ENCODE assay signal across 17 mouse cellular contexts in genomic region chr1:166752990-166753709, GRCm38 (mm10).
DNase-seq lines count a peak whose midpoint lies in the region; ATAC-seq and TF ChIP-seq lines count a peak whose summit lies in the region.
"Had no signal": no experiment of that assay in that cellular context is flagged by ENCODE, and none has a peak within 500 bp of the region (broad histone marks: within the 10 kb centered on the region; RNA-seq: fewer than 3 reads in every experiment).

No protein-coding gene starts in this region.

- peak; percentile 16 to 24 for DNase-seq in left cerebral cortex, postnatal 36 days (ENCODE audit: low spot score in 2 of 2)
- no peak for DNase-seq in left cerebral cortex, adult 11 months (ENCODE audit: low spot score)
- peak; percentile 79 for DNase-seq in cerebellum, adult 8-10 months
- no peak for DNase-seq in urinary bladder, postnatal 14 days (ENCODE audit: low spot score)
- DNase-seq in adrenal gland, adult 8-10 months = no peak
- DNase-seq: adrenal gland, postnatal 36 days; gastrocnemius, adult 2 months; heart, adult 18-20 months; kidney, postnatal 10 days; lung, postnatal 36 days; thymus, adult 18-20 months had no signal

- no peaks in the 10 kb centered on the region for H3K36me3 ChIP-seq in forebrain, embryonic 16.5 days (ENCODE audit: control insufficient read depth, insufficient read depth)
- H3K36me3 ChIP-seq in intestine, postnatal 0 days (ENCODE audit: control insufficient read depth, insufficient read depth) = no peaks in the 10 kb centered on the region
- H3K36me3 ChIP-seq: heart, embryonic 15.5 days; hindbrain, embryonic 13.5 days; intestine, embryonic 15.5 days; midbrain, embryonic 10.5 days had no signal

- no peaks in the 10 kb centered on the region for H3K9me3 ChIP-seq in forebrain, embryonic 16.5 days (ENCODE audit: control insufficient read depth, low read length)
- H3K9me3 ChIP-seq in intestine, postnatal 0 days (ENCODE audit: control insufficient read depth) = no peaks in the 10 kb centered on the region
- H3K9me3 ChIP-seq: heart, embryonic 15.5 days; hindbrain, embryonic 13.5 days; intestine, embryonic 15.5 days; midbrain, embryonic 10.5 days had no signal

- no peak overlapping the region for H3K4me2 ChIP-seq in forebrain, embryonic 16.5 days (ENCODE audit: low read length)
- H3K4me2 ChIP-seq in intestine, postnatal 0 days (replicated peaks; ENCODE audit: low read depth) = no peak overlapping the region
- H3K4me2 ChIP-seq: heart, embryonic 15.5 days; hindbrain, embryonic 13.5 days; intestine, embryonic 15.5 days had no signal

- no peak overlapping the region for H3K4me3 ChIP-seq in forebrain, embryonic 16.5 days (replicated peaks; ENCODE audit: low read length)
- H3K4me3 ChIP-seq in intestine, postnatal 0 days (ENCODE audit: low read depth, low read length) = no peak overlapping the region
- H3K4me3 ChIP-seq: gastrocnemius, adult 2 months; heart, embryonic 15.5 days; hindbrain, embryonic 13.5 days; intestine, embryonic 15.5 days; midbrain, embryonic 10.5 days had no signal

- peak; percentile 76 for ATAC-seq in forebrain, embryonic 16.5 days
- ATAC-seq in intestine, postnatal 0 days = no peak
- ATAC-seq: intestine, embryonic 15.5 days had no signal

- no peak for TF ChIP-seq CTCF in intestine, postnatal 0 days (IDR thresholded peaks at IDR 0.05; ENCODE audit: low read depth)

- no peak overlapping the region for H3K9ac ChIP-seq in forebrain, embryonic 16.5 days (replicated peaks; ENCODE audit: low read depth, low read length)
- H3K9ac ChIP-seq in intestine, postnatal 0 days (ENCODE audit: low read depth, low read length) = no peak overlapping the region
- H3K9ac ChIP-seq: heart, embryonic 15.5 days; hindbrain, embryonic 13.5 days; intestine, embryonic 15.5 days had no signal

- peaks cover 7% of the 10 kb centered on the region for H3K4me1 ChIP-seq in forebrain, embryonic 16.5 days (replicated peaks; ENCODE audit: control insufficient read depth, insufficient read depth, low read length)
- no peaks in the 10 kb centered on the region for H3K4me1 ChIP-seq in intestine, postnatal 0 days (replicated peaks; ENCODE audit: control insufficient read depth, insufficient read depth, low read length)
- H3K4me1 ChIP-seq: heart, embryonic 15.5 days; hindbrain, embryonic 13.5 days; intestine, embryonic 15.5 days; midbrain, embryonic 10.5 days had no signal

- no peaks in the 10 kb centered on the region for H3K27me3 ChIP-seq in forebrain, embryonic 16.5 days (replicated peaks; ENCODE audit: control insufficient read depth, insufficient read depth, low read length)
- no peaks in the 10 kb centered on the region for H3K27me3 ChIP-seq in intestine, postnatal 0 days (replicated peaks; ENCODE audit: control insufficient read depth, insufficient read depth, low read length)
- H3K27me3 ChIP-seq: heart, embryonic 15.5 days; hindbrain, embryonic 13.5 days; intestine, embryonic 15.5 days had no signal

- 63% methylated on average over 6 of the region's 6 CpGs for WGBS in forebrain, embryonic 16.5 days
- WGBS in intestine, postnatal 0 days = 83% methylated on average over 6 of the region's 6 CpGs

- intact Hi-C loops in left cerebral cortex, postnatal 36 days (cut with DNase I) = no loop called here

- H3K27ac ChIP-seq in forebrain, embryonic 16.5 days (ENCODE audit: low read length) = peak overlapping the region; percentile 61; the same call in 1 of the 2 replicates
- H3K27ac ChIP-seq in intestine, postnatal 0 days (ENCODE audit: low read depth, low read length) = no peak overlapping the region
- H3K27ac ChIP-seq: gastrocnemius, adult 2 months; heart, embryonic 15.5 days; hindbrain, embryonic 13.5 days; intestine, embryonic 15.5 days; midbrain, embryonic 10.5 days had no signal

Comparison
In these comparisons a context has a peak if more than half of its experiments do, and no peak if none do; other contexts are left out.
1. DNase-seq: peak in left cerebral cortex, postnatal 36 days (2 of 2) and cerebellum, adult 8-10 months (single experiment); none in left cerebral cortex, adult 11 months (single experiment), urinary bladder, postnatal 14 days (single experiment) and adrenal gland, adult 8-10 months (single experiment).